Mouse (Mus musculus) gastrocnemius, postnatal 25 days (tissue): ENCODE data around the gene Faap24. TPM values are rescaled to one million over a fixed set of nuclear protein-coding genes. Genes with fewer than 3 reads are reported as not detected.

Source experiments
- DNase-seq: peaks from one replicate; pipeline ENCODE4 v3.0.0; 2022
- long read RNA-seq, 2 experiments: library from polyadenylated mRNA; stranded (forward); transcript quantifications; one replicate each; pipeline ENCODE4 v2.0.0; 2021
- total RNA-seq, 2 experiments: library from RNA; stranded (reverse); gene quantifications; 1 replicate in 1 of 2; 2 replicates in 1 of 2; pipeline ENCODE4 v1.2.3; 2021

The Faap24 gene
- 1 to 10 TPM in 1 of 2 experiments, under 1 TPM in 1; 0.79 to 1.0 TPM for total RNA-seq
- long read RNA-seq, experiment 1, partial matches to known transcripts, result 0 of 1 reads
- long read RNA-seq, experiment 1, other reads (novel, unspliced or antisense), result 0 of 1 reads
- long read RNA-seq, experiment 2, result 0 reads

- DNase-seq, result peak; percentile 93
Observed at GRCm38 (mm10) chr7:35396542-35397168, at the start of gene Faap24, which contains the start of gene Cep89. TSS of gene Faap24 (minus strand) at chr7:35396836. TSS of gene Cep89 (plus strand) at chr7:35397035.

GRCm38 (mm10) chr7:35435266-35435665 lies 38.6 kb upstream of the Faap24 start:
- no peak for DNase-seq

GRCm38 (mm10) chr7:35428146-35428545 lies 31.5 kb upstream of the Faap24 start:
- DNase-seq, result no peak

- no peak for DNase-seq
Observed at GRCm38 (mm10) chr7:35423071-35423470, 26.4 kb upstream of the Faap24 start.

- no peak for DNase-seq
Observed at GRCm38 (mm10) chr7:35416654-35416948, 20.0 kb upstream of the Faap24 start.

- no peak for DNase-seq
Observed at GRCm38 (mm10) chr7:35415801-35416653, 19.4 kb upstream of the Faap24 start.

GRCm38 (mm10) chr7:35415226-35415625 lies 18.6 kb upstream of the Faap24 start:
- no peak for DNase-seq

- DNase-seq, result no peak
Observed at GRCm38 (mm10) chr7:35401169-35401568, 4.5 kb upstream of the Faap24 start.

- DNase-seq, result no peak
Observed at GRCm38 (mm10) chr7:35395734-35396456, 741 bp downstream of the Faap24 start.

- no peak for DNase-seq
Observed at GRCm38 (mm10) chr7:35392935-35393334, 3.7 kb downstream of the Faap24 start.

- no peak for DNase-seq
Observed at GRCm38 (mm10) chr7:35388694-35389093, 7.9 kb downstream of the Faap24 start.

- no peak for DNase-seq
Observed at GRCm38 (mm10) chr7:35386525-35386952, 10.1 kb downstream of the Faap24 start.

GRCm38 (mm10) chr7:35382706-35383353 lies 13.8 kb downstream of the Faap24 start:
- DNase-seq, result no peak

GRCm38 (mm10) chr7:35381861-35382260 lies 14.8 kb downstream of the Faap24 start:
- no peak for DNase-seq

GRCm38 (mm10) chr7:35380351-35380750 lies 16.3 kb downstream of the Faap24 start:
- no peak for DNase-seq

GRCm38 (mm10) chr7:35379492-35380119 lies 17.0 kb downstream of the Faap24 start:
- DNase-seq, result no peak

GRCm38 (mm10) chr7:35376623-35377022 lies 20.0 kb downstream of the Faap24 start:
- DNase-seq, result no peak

GRCm38 (mm10) chr7:35374265-35374664 lies 22.4 kb downstream of the Faap24 start:
- DNase-seq, result no peak

- no peak for DNase-seq
Observed at GRCm38 (mm10) chr7:35373146-35373989, 23.3 kb downstream of the Faap24 start.

GRCm38 (mm10) chr7:35372483-35373017 lies 24.1 kb downstream of the Faap24 start:
- no peak for DNase-seq
